Mouse (Mus musculus): ENCODE data around the gene Ankrd35. TPM values are rescaled to one million over a fixed set of nuclear protein-coding genes. Genes with fewer than 3 reads are reported as not detected.
"Not testable (repeated sequence)": the region's sequence is repeated elsewhere in the genome, so short reads cannot be mapped to it uniquely, and the experiment has no call there.

Gene Ankrd35
- total RNA-seq, 2 experiments from 2014 or later, result 8.3 to 9.5 TPM

GRCm38 (mm10) chr3:96647365-96647764 is 22.6 kb upstream of the Ankrd35 start:
- intact Hi-C loops (cut with DNase I), result no loop called here

GRCm38 (mm10) chr3:96660901-96661300 is 9.0 kb upstream of the Ankrd35 start:
- no peak for TF ChIP-seq CTCF (IDR thresholded peaks at IDR 0.05)
- no peak overlapping the region for H3K27ac ChIP-seq
- intact Hi-C loops (cut with DNase I), result loop anchor here (2.0 kb wide), 1 partner anchor 16 kb away; the partner anchor contains the start of gene Itga10
- DNase-seq (ENCODE audit: extremely low spot score in 1 of 2, low spot score in 2 of 2), result no peak
- no peak overlapping the region for H3K4me3 ChIP-seq

More at GRCm38 (mm10) chr3:96647365-96647764, 22.6 kb upstream of the Ankrd35 start:
- Histone ChIP-seq H3K4me3 (no peak overlapping the region), H3K27ac (no peak overlapping the region)
- no peak for DNase-seq (ENCODE audit: extremely low spot score in 1 of 2, low spot score in 2 of 2)
- no peak for TF ChIP-seq CTCF (IDR thresholded peaks at IDR 0.05)

- intact Hi-C loops (cut with DNase I), result no loop called here
- Histone ChIP-seq H3K27ac (no peak overlapping the region; the same call in 1 of the 2 replicates), H3K4me3 (no peak overlapping the region)
- TF ChIP-seq CTCF (IDR thresholded peaks at IDR 0.05), result no peak
- DNase-seq (ENCODE audit: extremely low spot score in 1 of 2, low spot score in 2 of 2), result no peak
Measured at GRCm38 (mm10) chr3:96662731-96663316, 7.1 kb upstream of the Ankrd35 start.

GRCm38 (mm10) chr3:96663432-96664239 is 6.3 kb upstream of the Ankrd35 start:
- intact Hi-C loops (cut with DNase I), result no loop called here
- TF ChIP-seq CTCF (IDR thresholded peaks at IDR 0.05), result peak; percentile 87
- DNase-seq (ENCODE audit: extremely low spot score in 1 of 2, low spot score in 2 of 2), result peak; percentile 82 to 89
- H3K4me3 ChIP-seq, result peak overlapping the region; percentile 39
- H3K27ac ChIP-seq, result peak overlapping the region; percentile 34; the same call in 1 of the 2 replicates

GRCm38 (mm10) chr3:96665732-96666363 is 4.1 kb upstream of the Ankrd35 start:
- intact Hi-C loops (cut with DNase I); DNase-seq (ENCODE audit: extremely low spot score in 1 of 2, low spot score in 2 of 2); H3K4me3 ChIP-seq; H3K27ac ChIP-seq: not testable (repeated sequence)

- no peak overlapping the region for H3K4me3 ChIP-seq
- TF ChIP-seq CTCF (IDR thresholded peaks at IDR 0.05), result no peak
- intact Hi-C loops (cut with DNase I), result no loop called here
- no peak overlapping the region for H3K27ac ChIP-seq
- no peak for DNase-seq (ENCODE audit: extremely low spot score in 1 of 2, low spot score in 2 of 2)
Measured at GRCm38 (mm10) chr3:96666916-96667315, 3.0 kb upstream of the Ankrd35 start.

GRCm38 (mm10) chr3:96667316-96667715 is 2.6 kb upstream of the Ankrd35 start:
- no peak overlapping the region for H3K27ac ChIP-seq

GRCm38 (mm10) chr3:96668424-96669067 is 1.4 kb upstream of the Ankrd35 start:
- Histone ChIP-seq H3K27ac (no peak overlapping the region), H3K4me3 (no peak overlapping the region)
- TF ChIP-seq CTCF (IDR thresholded peaks at IDR 0.05), result no peak
- intact Hi-C loops (cut with DNase I), result no loop called here
- no peak for DNase-seq (ENCODE audit: extremely low spot score in 1 of 2, low spot score in 2 of 2)

More at GRCm38 (mm10) chr3:96667316-96667715, 2.6 kb upstream of the Ankrd35 start:
- intact Hi-C loops (cut with DNase I), result no loop called here
- no peak overlapping the region for H3K4me3 ChIP-seq
- no peak for DNase-seq (ENCODE audit: extremely low spot score in 1 of 2, low spot score in 2 of 2)
- peak; percentile 37 for TF ChIP-seq CTCF (IDR thresholded peaks at IDR 0.05)

- no peak for DNase-seq (ENCODE audit: extremely low spot score in 1 of 2, low spot score in 2 of 2)
- Histone ChIP-seq H3K4me3 (no peak overlapping the region), H3K27ac (no peak overlapping the region)
- intact Hi-C loops (cut with DNase I), result loop anchor here (2.0 kb wide), 1 partner anchor 25 kb away; the partner anchor contains the start of gene Pias3
- TF ChIP-seq CTCF (IDR thresholded peaks at IDR 0.05), result no peak
Measured at GRCm38 (mm10) chr3:96671519-96671918, 1.6 kb downstream of the Ankrd35 start.

GRCm38 (mm10) chr3:96673514-96673913 is 3.6 kb downstream of the Ankrd35 start:
- H3K4me3 ChIP-seq, result no peak overlapping the region
- no peak for TF ChIP-seq CTCF (IDR thresholded peaks at IDR 0.05)
- no peak for DNase-seq (ENCODE audit: extremely low spot score in 1 of 2, low spot score in 2 of 2)
- intact Hi-C loops (cut with DNase I), result no loop called here
- no peak overlapping the region for H3K27ac ChIP-seq

GRCm38 (mm10) chr3:96674442-96674841 is 4.5 kb downstream of the Ankrd35 start:
- no peak for TF ChIP-seq CTCF (IDR thresholded peaks at IDR 0.05)
- H3K27ac ChIP-seq, result no peak overlapping the region
- intact Hi-C loops (cut with DNase I), result no loop called here
- no peak overlapping the region for H3K4me3 ChIP-seq
- no peak for DNase-seq (ENCODE audit: extremely low spot score in 1 of 2, low spot score in 2 of 2)
